ENCODE assay signal across 29 mouse cellular contexts in the genomic region with DNA sequence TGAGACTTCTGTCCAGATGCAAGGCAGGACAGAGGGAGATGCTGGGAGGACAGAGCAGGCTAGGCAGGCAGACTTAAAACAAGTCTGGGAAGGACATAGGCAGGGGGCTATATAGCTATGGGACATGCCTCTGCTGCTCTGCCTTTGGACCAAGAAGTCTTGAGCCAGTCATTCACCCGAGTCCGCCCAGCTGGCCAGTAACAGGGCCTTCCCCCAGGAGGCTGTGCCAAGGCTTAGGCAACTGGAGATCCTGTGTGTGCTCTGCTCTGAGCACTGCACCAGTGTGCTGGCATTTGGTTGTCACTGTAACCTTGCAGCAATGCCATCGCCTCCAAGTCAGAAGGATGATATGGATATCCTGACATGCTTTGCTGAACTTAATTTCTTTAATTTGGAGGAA. TPM values are rescaled to one million over a fixed set of nuclear protein-coding genes. Genes with fewer than 3 reads are reported as not detected.
DNase-seq lines count a peak whose midpoint lies in the region; ATAC-seq and TF ChIP-seq lines count a peak whose summit lies in the region.
"Had no signal": no experiment of that assay in that cellular context is flagged by ENCODE, and none has a peak within 500 bp of the region (broad histone marks: within the 10 kb centered on the region; RNA-seq: fewer than 3 reads in every experiment).

No protein-coding gene starts in this region.

- ATAC-seq in midbrain, embryonic 15.5 days (replicated peaks): no peak
- ATAC-seq in midbrain, postnatal 0 days (ENCODE audit: low FRiP score): no peak
- ATAC-seq: forebrain, postnatal 0 days; intestine, embryonic 15.5 days; Patski had no signal

- H3K9ac ChIP-seq in midbrain, embryonic 15.5 days: 0 out of 2 replicates have a peak overlapping the region, but pooled peaks have one; percentile 12
- no peak overlapping the region for H3K9ac ChIP-seq in midbrain, postnatal 0 days (replicated peaks; ENCODE audit: low read length, poor library complexity, severe bottlenecking)
- H3K9ac ChIP-seq: embryonic facial prominence, embryonic 13.5 days; forebrain, embryonic 12.5 days; forebrain, postnatal 0 days; heart, embryonic 13.5 days; hindbrain, embryonic 15.5 days; intestine, embryonic 15.5 days had no signal

- peak; percentile 26 for DNase-seq in adrenal gland, postnatal 14 days
- no peak for DNase-seq in adrenal gland, adult 8-10 months
- peak; percentile 80 for DNase-seq in heart, adult 11 months
- DNase-seq in heart, adult 18-20 months: no peak
- DNase-seq in midbrain, postnatal 0 days (ENCODE audit: low spot score): no peak
- DNase-seq: adrenal gland, adult 2 months; adrenal gland, postnatal 36 days; cerebellum, adult 2 months; cerebellum, postnatal 36 days; embryo, embryonic 11 days; forebrain, postnatal 0 days; gastrocnemius, adult 2 months; gastrocnemius, postnatal 14 days; heart, adult 2 months; heart, postnatal 14 days; heart, postnatal 4 days; kidney, adult 18-20 months had no signal

- no peak overlapping the region for H3K27ac ChIP-seq in midbrain, embryonic 15.5 days
- no peak overlapping the region for H3K27ac ChIP-seq in midbrain, postnatal 0 days (ENCODE audit: low read depth, low read length)
- H3K27ac ChIP-seq: embryonic facial prominence, embryonic 10.5 days; embryonic facial prominence, embryonic 13.5 days; forebrain, embryonic 12.5 days; gastrocnemius, adult 2 months; heart, adult 2 months; heart, embryonic 10.5 days; heart, embryonic 13.5 days; hindbrain, embryonic 15.5 days; intestine, embryonic 15.5 days had no signal

- H3K4me3 ChIP-seq in midbrain, embryonic 15.5 days: no peak overlapping the region
- H3K4me3 ChIP-seq in midbrain, postnatal 0 days (ENCODE audit: low read depth, low read length): no peak overlapping the region
- H3K4me3 ChIP-seq: embryonic facial prominence, embryonic 10.5 days; embryonic facial prominence, embryonic 13.5 days; erythroblast, embryonic 14.5 days; forebrain, embryonic 12.5 days; gastrocnemius, adult 2 months; heart, adult 2 months; heart, embryonic 10.5 days; heart, embryonic 13.5 days; hindbrain, embryonic 15.5 days; intestine, embryonic 15.5 days had no signal

- 80% methylated on average over 3 of the region's 3 CpGs for WGBS in midbrain, embryonic 15.5 days
- 77% methylated on average over 3 of the region's 3 CpGs for WGBS in midbrain, postnatal 0 days

- peaks cover 18% of the 10 kb centered on the region for H3K4me1 ChIP-seq in midbrain, embryonic 15.5 days
- H3K4me1 ChIP-seq in midbrain, postnatal 0 days (ENCODE audit: insufficient read depth, low read length): peaks cover 4% of the 10 kb centered on the region; the same call in 1 of the 2 replicates

- no peaks in the 10 kb centered on the region; the same call in 1 of the 2 replicates for H3K27me3 ChIP-seq in midbrain, embryonic 15.5 days (replicated peaks)
- no peaks in the 10 kb centered on the region for H3K27me3 ChIP-seq in midbrain, postnatal 0 days (ENCODE audit: insufficient read depth, low read length)
- H3K27me3 ChIP-seq: hindbrain, embryonic 15.5 days had no signal

- no peak overlapping the region for H3K4me2 ChIP-seq in midbrain, embryonic 15.5 days
- no peak overlapping the region for H3K4me2 ChIP-seq in midbrain, postnatal 0 days (ENCODE audit: low read depth, low read length, poor library complexity, severe bottlenecking)
- H3K4me2 ChIP-seq: embryonic facial prominence, embryonic 13.5 days; forebrain, embryonic 12.5 days; heart, embryonic 13.5 days; hindbrain, embryonic 15.5 days; intestine, embryonic 15.5 days had no signal

- no peaks in the 10 kb centered on the region for H3K9me3 ChIP-seq in midbrain, embryonic 15.5 days
- no peaks in the 10 kb centered on the region for H3K9me3 ChIP-seq in midbrain, postnatal 0 days (ENCODE audit: low read length)
- H3K9me3 ChIP-seq: embryonic facial prominence, embryonic 10.5 days; embryonic facial prominence, embryonic 13.5 days; forebrain, embryonic 12.5 days; heart, embryonic 10.5 days; heart, embryonic 13.5 days; hindbrain, embryonic 15.5 days; intestine, embryonic 15.5 days had no signal

- no peaks in the 10 kb centered on the region for H3K36me3 ChIP-seq in midbrain, embryonic 15.5 days (replicated peaks)
- no peaks in the 10 kb centered on the region for H3K36me3 ChIP-seq in midbrain, postnatal 0 days (ENCODE audit: insufficient read depth, low read length)
- H3K36me3 ChIP-seq: embryonic facial prominence, embryonic 10.5 days; embryonic facial prominence, embryonic 13.5 days; forebrain, embryonic 12.5 days; heart, embryonic 10.5 days; heart, embryonic 13.5 days; hindbrain, embryonic 15.5 days; intestine, embryonic 15.5 days had no signal

- no peak for TF ChIP-seq CTCF in midbrain, postnatal 0 days (IDR thresholded peaks at IDR 0.05)

RNA-seq across cellular contexts. Expression of a gene that starts 4.0 kb away (rescaled TPM):
- total RNA-seq in adrenal gland, postnatal 14 days (2021): 0.30 and 0.33 TPM in 2 replicates
- under 1 TPM; 0.23 to 0.30 (median 0.26) TPM for total RNA-seq in adrenal gland, adult 8-10 months (2022)
- total RNA-seq in heart, adult 18-20 months (2021): not detected
- polyA plus RNA-seq in midbrain, embryonic 15.5 days (2015; fragmentation: Nextera tagmentation; extraction: Ambion mirVana): 10.7 and 10.9 TPM in 2 replicates
- 6.7 and 10.8 TPM in 2 replicates for total RNA-seq in midbrain, postnatal 0 days (2014; rRNA removed)
- polyA plus RNA-seq in midbrain, postnatal 0 days (2015; fragmentation: Nextera tagmentation; extraction: Ambion mirVana): 2.2 and 2.3 TPM in 2 replicates
- total RNA-seq: gastrocnemius, adult 2 months; gastrocnemius, postnatal 4 days; heart, adult 2 months; heart, postnatal 14 days; heart, postnatal 4 days had no signal
- polyA plus RNA-seq: erythroblast, embryonic 14.5 days; heart, adult 2 months; heart, embryonic 10.5 days; heart, embryonic 13.5 days; heart, embryonic 16.5 days; Patski had no signal

RNA-seq across cellular contexts. Expression of a gene that starts 28.0 kb away (rescaled TPM):
- 267 and 289 TPM in 2 replicates for total RNA-seq in adrenal gland, postnatal 14 days (2021)
- 100 to 1,000 TPM; 134 to 367 (median 207) TPM for total RNA-seq in adrenal gland, adult 8-10 months (2022)
- 10 to 100 TPM; 18.8 to 20.3 TPM for total RNA-seq in heart, adult 18-20 months (2021)
- polyA plus RNA-seq in midbrain, embryonic 15.5 days (2015; fragmentation: Nextera tagmentation; extraction: Ambion mirVana): 21.5 and 23.7 TPM in 2 replicates
- total RNA-seq in midbrain, postnatal 0 days (2014; rRNA removed): 24.5 and 46.1 TPM in 2 replicates
- polyA plus RNA-seq in midbrain, postnatal 0 days (2015; fragmentation: Nextera tagmentation; extraction: Ambion mirVana): 24.8 and 29.5 TPM in 2 replicates

Comparison
In these comparisons a context has a peak if more than half of its experiments do, and no peak if none do; other contexts are left out.
1. DNase-seq: peak in adrenal gland, postnatal 14 days (single experiment) and heart, adult 11 months (single experiment); none in adrenal gland, adult 8-10 months (single experiment), heart, adult 18-20 months (0 of 2) and midbrain, postnatal 0 days (single experiment).